Mouse (Mus musculus) intestine, embryonic 14.5 days (tissue): ENCODE results near the gene Adh5. TPM values are rescaled to one million over a fixed set of nuclear protein-coding genes. Genes with fewer than 3 reads are reported as not detected.
"Not testable (repeated sequence)": the region's sequence is repeated elsewhere in the genome, so short reads cannot be mapped to it uniquely, and the experiment has no call there.

Experiments
- ATAC-seq: fragments of 200-750 bp; cut with Nextera tagmentation; replicated peaks from 2 replicates; pipeline ENCODE4 v1.8.0; 2017; ENCODE audit warnings: low read depth, moderate number of reproducible peaks, moderate TSS enrichment, moderate library complexity; ENCODE audit not compliant: low FRiP score, low TSS enrichment
- DNase-seq: peaks from one replicate; pipeline ENCODE4 v3.0.0-alpha.2; 2018; ENCODE audit warnings: low spot score
- H3K27ac ChIP-seq: fragments of 300-500 bp; sonication (generic); 2 replicates; pipeline ENCODE4 v1.5.1; 2014; ENCODE audit warnings: low read depth, mild to moderate bottlenecking, control low read depth
- H3K27me3 ChIP-seq: fragments of 300-500 bp; sonication (generic); replicated peaks from 2 replicates; pipeline ENCODE4 v1.6.1; 2014; ENCODE audit warnings: low read length, control low read depth; ENCODE audit not compliant: control insufficient read depth, insufficient read depth
- H3K36me3 ChIP-seq: fragments of 300-500 bp; sonication (generic); 2 replicates; pipeline ENCODE4 v1.6.1; 2014; ENCODE audit warnings: low read length, control low read depth; ENCODE audit not compliant: control insufficient read depth, insufficient read depth
- H3K4me1 ChIP-seq: fragments of 300-500 bp; sonication (generic); replicated peaks from 2 replicates; pipeline ENCODE4 v1.6.1; 2014; ENCODE audit warnings: low read length, control low read depth, mixed read lengths; ENCODE audit not compliant: control insufficient read depth, insufficient read depth
- H3K4me2 ChIP-seq: fragments of 300-500 bp; sonication (generic); 2 replicates; pipeline ENCODE4 v1.6.1; 2014; ENCODE audit warnings: low read length
- H3K4me3 ChIP-seq: fragments of 300-500 bp; sonication (generic); 2 replicates; pipeline ENCODE4 v1.5.1; 2014; ENCODE audit warnings: low read depth, low read length, control low read depth, mixed read lengths
- H3K9ac ChIP-seq: fragments of 300-500 bp; sonication (generic); 2 replicates; pipeline ENCODE4 v1.6.1; 2014; ENCODE audit warnings: mild to moderate bottlenecking, low read length
- H3K9me3 ChIP-seq: fragments of 300-500 bp; sonication (generic); 2 replicates; pipeline ENCODE4 v1.6.1; 2016; ENCODE audit warnings: low read length, control low read depth; ENCODE audit not compliant: control insufficient read depth
- WGBS: fragments of 180-500 bp; shearing (Covaris S2); extraction: QIAGEN DNeasy Blood & Tissue Kit; methylation state at CpG from one replicate; pipeline ENCODE4 v1.1.7; 2014; 5-methylcytosine and 5-hydroxymethylcytosine counted together
- polyA plus RNA-seq: library from polyadenylated mRNA; unstranded; fragments of >200 nt; fragmentation: Nextera tagmentation; extraction: Ambion mirVana; gene quantifications from 2 replicates; pipeline ENCODE4 v1.2.1, GENCODE M21; 2014

The Adh5 gene
- polyA plus RNA-seq, 1 experiment from 2014 or later = 207 TPM

- no peak overlapping the region for H3K9ac ChIP-seq
- no peak for ATAC-seq
- H3K36me3 ChIP-seq = peaks cover 95% of the 10 kb centered on the region
- no peaks in the 10 kb centered on the region for H3K27me3 ChIP-seq
- H3K4me3 ChIP-seq = no peak overlapping the region
- H3K27ac ChIP-seq = no peak overlapping the region
- 82% methylated on average over 6 of the region's 6 CpGs for WGBS
- DNase-seq = no peak
- no peaks in the 10 kb centered on the region for H3K9me3 ChIP-seq
- no peaks in the 10 kb centered on the region for H3K4me1 ChIP-seq
- H3K4me2 ChIP-seq = no peak overlapping the region
Measured at GRCm38 (mm10) chr3:138463807-138464206, 20.9 kb downstream of the Adh5 start.

GRCm38 (mm10) chr3:138464573-138465147 lies 21.8 kb downstream of the Adh5 start:
- Histone ChIP-seq H3K4me1 (no peaks in the 10 kb centered on the region), H3K4me2 (no peak overlapping the region), H3K9me3 (no peaks in the 10 kb centered on the region), H3K27ac (no peak overlapping the region), H3K36me3 (peaks cover 94% of the 10 kb centered on the region), H3K27me3 (no peaks in the 10 kb centered on the region), H3K9ac (no peak overlapping the region), H3K4me3 (no peak overlapping the region)
- ATAC-seq (no peak), DNase-seq (no peak)
- WGBS = 76% methylated on average over 16 of the region's 16 CpGs

GRCm38 (mm10) chr3:138466656-138467055 lies 23.8 kb downstream of the Adh5 start:
- H3K27me3 ChIP-seq, H3K9me3 ChIP-seq, ATAC-seq, H3K4me3 ChIP-seq, H3K4me1 ChIP-seq, DNase-seq, H3K4me2 ChIP-seq, H3K9ac ChIP-seq, H3K27ac ChIP-seq: not testable (repeated sequence)
- H3K36me3 ChIP-seq = peaks cover 92% of the 10 kb centered on the region
- WGBS = 91% methylated on average over 1 of the region's 1 CpGs

GRCm38 (mm10) chr3:138471066-138471465 lies 28.2 kb downstream of the Adh5 start:
- ATAC-seq = no peak
- peaks cover 89% of the 10 kb centered on the region for H3K36me3 ChIP-seq

GRCm38 (mm10) chr3:138479489-138479888 lies 36.6 kb downstream of the Adh5 start:
- no peaks in the 10 kb centered on the region for H3K4me1 ChIP-seq
- no peak overlapping the region for H3K9ac ChIP-seq
- peaks cover 49% of the 10 kb centered on the region for H3K36me3 ChIP-seq
- WGBS = 94% methylated on average over 8 of the region's 8 CpGs
- H3K9me3 ChIP-seq = no peaks in the 10 kb centered on the region
- H3K27ac ChIP-seq = no peak overlapping the region
- DNase-seq (no peak), ATAC-seq (no peak)
- no peaks in the 10 kb centered on the region for H3K27me3 ChIP-seq
- no peak overlapping the region for H3K4me3 ChIP-seq
- no peak overlapping the region for H3K4me2 ChIP-seq

More at GRCm38 (mm10) chr3:138471066-138471465, 28.2 kb downstream of the Adh5 start:
- no peaks in the 10 kb centered on the region for H3K4me1 ChIP-seq
- 88% methylated on average over 3 of the region's 3 CpGs for WGBS
- no peak overlapping the region for H3K4me3 ChIP-seq
- no peaks in the 10 kb centered on the region for H3K27me3 ChIP-seq
- H3K9me3 ChIP-seq = no peaks in the 10 kb centered on the region
- no peak overlapping the region for H3K4me2 ChIP-seq
- no peak overlapping the region for H3K9ac ChIP-seq
- H3K27ac ChIP-seq = no peak overlapping the region
- no peak for DNase-seq

- no peak for ATAC-seq
- Histone ChIP-seq H3K4me2 (no peak overlapping the region), H3K27me3 (no peaks in the 10 kb centered on the region), H3K9me3 (no peaks in the 10 kb centered on the region), H3K4me3 (no peak overlapping the region), H3K9ac (no peak overlapping the region), H3K4me1 (no peaks in the 10 kb centered on the region), H3K27ac (no peak overlapping the region), H3K36me3 (peaks cover 38% of the 10 kb centered on the region)
- 73% methylated on average over 14 of the region's 14 CpGs for WGBS
- DNase-seq = no peak
Measured at GRCm38 (mm10) chr3:138481526-138482284, 38.8 kb downstream of the Adh5 start.

- Histone ChIP-seq H3K36me3 (peaks cover 34% of the 10 kb centered on the region), H3K27ac (no peak overlapping the region), H3K4me1 (peaks cover 8% of the 10 kb centered on the region), H3K9ac (no peak overlapping the region), H3K4me3 (no peak overlapping the region), H3K9me3 (no peaks in the 10 kb centered on the region), H3K27me3 (no peaks in the 10 kb centered on the region), H3K4me2 (no peak overlapping the region)
- no peak for ATAC-seq
- no peak for DNase-seq
- 68% methylated on average over 2 of the region's 2 CpGs for WGBS
Measured at GRCm38 (mm10) chr3:138483240-138483639, 40.3 kb downstream of the Adh5 start.

GRCm38 (mm10) chr3:138488584-138489326 lies 45.9 kb downstream of the Adh5 start:
- no peaks in the 10 kb centered on the region for H3K9me3 ChIP-seq
- ATAC-seq (no peak), DNase-seq (no peak)
- peak overlapping the region; percentile 86 for H3K9ac ChIP-seq
- H3K36me3 ChIP-seq = peaks cover 7% of the 10 kb centered on the region; the same call in 1 of the 2 replicates
- under 1% methylated on average over 60 of the region's 61 CpGs for WGBS
- peaks cover 8% of the 10 kb centered on the region for H3K4me1 ChIP-seq
- H3K4me2 ChIP-seq = peak overlapping the region; percentile 73
- no peaks in the 10 kb centered on the region for H3K27me3 ChIP-seq
- peak overlapping the region; percentile 87 for H3K4me3 ChIP-seq
- peak overlapping the region; percentile 59 for H3K27ac ChIP-seq
